Mouse (Mus musculus) kidney, adult 2 months (tissue): Measurements from ENCODE around the gene Ccdc180. TPM values are rescaled to one million over a fixed set of nuclear protein-coding genes. Genes with fewer than 3 reads are reported as not detected.

Source experiments
- DNase-seq: peaks from one replicate; pipeline ENCODE4 v3.0.0; 2021
- H3K27ac ChIP-seq: fragments of 200-500 bp; 2 replicates; pipeline ENCODE4 v1.5.1; 2012; ENCODE audit warnings: low read depth, low read length, control low read depth, inconsistent platforms; ENCODE audit not compliant: insufficient read depth
- H3K27me3 ChIP-seq: fragments of 200-500 bp; replicated peaks from 2 replicates; pipeline ENCODE4 v1.6.1; 2012; ENCODE audit warnings: mild to moderate bottlenecking, moderate library complexity, low read length, inconsistent platforms; ENCODE audit not compliant: control insufficient read depth, insufficient read depth
- H3K36me3 ChIP-seq: fragments of 200-500 bp; 2 replicates; pipeline ENCODE4 v1.6.1; 2012; ENCODE audit warnings: mild to moderate bottlenecking, moderate library complexity, low read length, inconsistent platforms; ENCODE audit not compliant: control insufficient read depth, insufficient read depth
- H3K4me1 ChIP-seq: fragments of 200-500 bp; 2 replicates; pipeline ENCODE4 v1.6.1; 2011; ENCODE audit warnings: low read length; ENCODE audit not compliant: control insufficient read depth, insufficient read depth
- H3K4me3 ChIP-seq: fragments of 200-500 bp; 2 replicates; pipeline ENCODE4 v1.5.1; 2011; ENCODE audit warnings: mild to moderate bottlenecking, low read depth, low read length, control low read depth; ENCODE audit not compliant: insufficient read depth
- CTCF ChIP-seq: fragments of 200-500 bp; conservative IDR thresholded peaks from 2 replicates; pipeline ENCODE4 v1.5.1; 2011; ENCODE audit warnings: low read depth, mild to moderate bottlenecking, control low read depth, low read length, moderate library complexity, mixed read lengths; ENCODE audit not compliant: insufficient read depth, insufficient read length
- POLR2A ChIP-seq: fragments of 200-500 bp; IDR thresholded peaks from one replicate; pipeline ENCODE4 v1.6.1; 2011; ENCODE audit warnings: low read depth, low read length, control low read depth
- WGBS: fragments of 180-500 bp; shearing (Covaris S2); methylation state at CpG from one replicate; pipeline ENCODE4 v1.1.7; 2018; 5-methylcytosine and 5-hydroxymethylcytosine counted together
- polyA plus RNA-seq: library from polyadenylated mRNA; depleted of rRNA; stranded (reverse); fragments of >200 nt; gene quantifications from 2 replicates; pipeline ENCODE4 v1.2.3, GENCODE M21; 2012

Ccdc180 gene
- polyA plus RNA-seq, 1 experiment = 0.17 TPM

- no peak overlapping the region for H3K4me3 ChIP-seq
- H3K4me1 ChIP-seq = peaks cover 8% of the 10 kb centered on the region; the same call in 1 of the 2 replicates
- H3K36me3 ChIP-seq = no peaks in the 10 kb centered on the region
- DNase-seq = no peak
- 75% methylated on average over 15 of the region's 15 CpGs for WGBS
- H3K27ac ChIP-seq = no peak overlapping the region
- no peak for TF ChIP-seq CTCF
- no peak for TF ChIP-seq POLR2A
- H3K27me3 ChIP-seq = no peaks in the 10 kb centered on the region
Observed at GRCm38 (mm10) chr4:45853496-45854246, 36.4 kb upstream of the Ccdc180 start.

- TF ChIP-seq POLR2A (no peak), CTCF (peak; percentile 90)
- Histone ChIP-seq H3K36me3 (no peaks in the 10 kb centered on the region), H3K4me1 (peaks cover 8% of the 10 kb centered on the region; the same call in 1 of the 2 replicates), H3K27ac (no peak overlapping the region), H3K27me3 (no peaks in the 10 kb centered on the region), H3K4me3 (no peak overlapping the region)
- DNase-seq = peak; percentile 86
- 47% methylated on average over 19 of the region's 19 CpGs for WGBS
Observed at GRCm38 (mm10) chr4:45855803-45856424, 34.2 kb upstream of the Ccdc180 start.

- TF ChIP-seq CTCF (no peak), POLR2A (no peak)
- no peak for DNase-seq
- H3K4me1 ChIP-seq = no peaks in the 10 kb centered on the region
- no peak overlapping the region for H3K27ac ChIP-seq
- H3K27me3 ChIP-seq = no peaks in the 10 kb centered on the region
- no peaks in the 10 kb centered on the region for H3K36me3 ChIP-seq
- 71% methylated on average over 5 of the region's 5 CpGs for WGBS
- H3K4me3 ChIP-seq = no peak overlapping the region
Observed at GRCm38 (mm10) chr4:45861160-45861559, 28.9 kb upstream of the Ccdc180 start.

DNA sequence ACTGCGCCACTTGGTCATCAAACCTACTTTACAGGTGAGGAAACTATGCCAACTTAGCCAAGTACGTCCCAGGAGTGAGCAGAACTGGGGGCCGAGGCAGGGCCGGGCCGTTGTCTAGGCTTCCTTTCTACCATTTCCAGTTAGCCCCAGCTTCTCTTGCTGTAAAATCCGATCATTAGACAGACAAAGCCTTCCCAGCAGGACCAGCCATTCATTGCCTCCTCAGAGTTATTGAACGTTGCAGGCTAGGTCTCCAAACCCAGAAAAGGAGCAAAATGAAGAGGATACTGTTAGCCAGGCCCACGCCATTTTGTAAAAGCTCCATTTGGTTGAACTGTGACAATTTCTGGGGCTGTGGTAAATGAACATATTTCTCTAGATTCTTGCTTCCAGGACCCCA is 22.7 kb upstream of the Ccdc180 start:
- Histone ChIP-seq H3K27me3 (no peaks in the 10 kb centered on the region), H3K27ac (no peak overlapping the region), H3K4me3 (no peak overlapping the region), H3K4me1 (no peaks in the 10 kb centered on the region), H3K36me3 (no peaks in the 10 kb centered on the region)
- WGBS = 93% methylated on average over 8 of the region's 8 CpGs
- DNase-seq = no peak
- TF ChIP-seq CTCF (no peak), POLR2A (no peak)

DNA sequence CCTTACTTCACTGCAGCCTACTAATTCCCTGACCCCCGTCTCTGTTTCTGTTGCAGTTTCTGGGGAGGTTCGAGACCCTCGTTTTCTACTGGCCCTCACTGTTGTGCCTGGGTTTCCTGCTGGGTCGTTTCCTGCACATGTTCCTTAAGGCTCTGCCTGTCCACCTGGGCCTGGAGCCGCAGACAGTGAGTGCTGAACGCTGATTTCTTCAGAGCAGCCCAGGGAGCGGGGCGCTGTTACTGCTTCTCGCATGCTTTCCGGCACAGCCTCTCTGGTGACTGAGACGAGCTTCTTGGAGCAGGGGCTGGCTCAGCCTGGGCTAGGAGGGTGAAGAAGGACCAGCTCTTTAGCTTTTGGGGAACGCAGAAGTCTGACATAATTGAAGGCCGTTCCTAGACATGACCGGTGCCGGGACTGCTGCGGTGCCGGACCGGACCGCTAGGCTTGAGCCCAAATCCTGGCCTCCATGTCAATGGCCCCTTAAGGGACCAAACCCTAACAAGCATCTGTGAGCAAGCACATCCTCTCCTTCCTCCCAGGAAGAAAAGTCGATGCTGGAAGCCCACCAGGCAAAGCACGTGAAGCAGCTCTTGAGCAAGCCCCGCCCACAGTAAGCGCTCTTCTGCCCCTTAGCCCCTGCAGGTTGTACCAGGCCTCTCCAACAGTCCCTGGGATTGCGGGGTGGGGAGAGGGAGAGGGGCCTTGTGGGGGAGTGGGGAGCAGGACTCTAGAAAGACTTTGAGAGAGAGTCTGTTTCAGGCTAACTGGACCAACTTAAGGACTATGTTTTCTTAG is 20.9 kb upstream of the Ccdc180 start:
- Histone ChIP-seq H3K27ac (no peak overlapping the region), H3K4me1 (no peaks in the 10 kb centered on the region), H3K36me3 (no peaks in the 10 kb centered on the region), H3K27me3 (no peaks in the 10 kb centered on the region), H3K4me3 (no peak overlapping the region)
- TF ChIP-seq CTCF = no peak
- no peak for TF ChIP-seq POLR2A
- WGBS = 66% methylated on average over 24 of the region's 24 CpGs
- DNase-seq = no peak

- H3K4me1 ChIP-seq = no peaks in the 10 kb centered on the region
- H3K4me3 ChIP-seq = no peak overlapping the region
- DNase-seq = no peak
- H3K36me3 ChIP-seq = no peaks in the 10 kb centered on the region
- no peak overlapping the region for H3K27ac ChIP-seq
- H3K27me3 ChIP-seq = no peaks in the 10 kb centered on the region
- TF ChIP-seq CTCF (no peak), POLR2A (no peak)
- WGBS = 88% methylated on average over 1 of the region's 2 CpGs
Observed at GRCm38 (mm10) chr4:45872147-45872546, 18.0 kb upstream of the Ccdc180 start.

GRCm38 (mm10) chr4:45878929-45879328 is 11.2 kb upstream of the Ccdc180 start:
- 47% methylated on average over 5 of the region's 5 CpGs for WGBS

More at GRCm38 (mm10) chr4:45878929-45879328, 11.2 kb upstream of the Ccdc180 start:
- no peak overlapping the region for H3K4me3 ChIP-seq
- H3K36me3 ChIP-seq = no peaks in the 10 kb centered on the region
- H3K27ac ChIP-seq = no peak overlapping the region
- no peaks in the 10 kb centered on the region for H3K27me3 ChIP-seq
- H3K4me1 ChIP-seq = no peaks in the 10 kb centered on the region
- DNase-seq = peak; percentile 61
- peak; percentile 47 for TF ChIP-seq CTCF
- no peak for TF ChIP-seq POLR2A
